Mouse (Mus musculus) MEL (cell line): ENCODE results near the gene Lyrm7. TPM values are rescaled to one million over a fixed set of nuclear protein-coding genes. Genes with fewer than 3 reads are reported as not detected.

Source experiments
- DNase-seq: peaks from one replicate; pipeline ENCODE4 v3.0.0; 2011; ENCODE audit warnings: low read depth, low spot score
- H3K27ac ChIP-seq: 2 replicates; pipeline ENCODE4 v1.5.1; 2012; ENCODE audit warnings: low read depth, mild to moderate bottlenecking, control low read depth, low read length, moderate library complexity; ENCODE audit not compliant: control insufficient read depth
- H3K27me3 ChIP-seq, 2 experiments: fragments of 150-350 bp in 1 of 2; sonication (generic) in 1 of 2; 2 replicates each; pipeline ENCODE4 v1.6.1; 2012; ENCODE audit warnings: low read length in 2 of 2, mild to moderate bottlenecking in 2 of 2, improper control_type of control experiment in 1 of 2, moderate library complexity in 1 of 2; ENCODE audit not compliant: insufficient read depth in 2 of 2, control insufficient read depth in 1 of 2
- H3K36me3 ChIP-seq, 2 experiments: 2 replicates each; pipeline ENCODE4 v1.6.1; 2012 to 2014; ENCODE audit warnings: low read length in 2 of 2, improper control_type of control experiment in 1 of 2, inconsistent platforms in 1 of 2, mild to moderate bottlenecking in 1 of 2; ENCODE audit not compliant: insufficient read depth in 2 of 2, control insufficient read depth in 1 of 2
- H3K4me1 ChIP-seq, 2 experiments: fragments of 150-350 bp in 1 of 2; sonication (generic) in 1 of 2; 2 replicates each; pipeline ENCODE4 v1.6.1; 2012; ENCODE audit warnings: low read length in 2 of 2, improper control_type of control experiment in 1 of 2, mild to moderate bottlenecking in 1 of 2; ENCODE audit not compliant: insufficient read depth in 2 of 2, control insufficient read depth in 1 of 2
- H3K4me3 ChIP-seq, 2 experiments: fragments of 150-350 bp in 1 of 2; sonication (generic) in 1 of 2; 2 replicates each; pipeline ENCODE4 v1.5.1; 2012; ENCODE audit warnings: low read depth in 2 of 2, low read length in 2 of 2, mild to moderate bottlenecking in 2 of 2, moderate library complexity in 2 of 2, control low read depth in 1 of 2, improper control_type of control experiment in 1 of 2; ENCODE audit not compliant: control insufficient read depth in 1 of 2, insufficient read depth in 1 of 2
- H3K79me2 ChIP-seq: 2 replicates; pipeline ENCODE4 v1.6.1; 2012; ENCODE audit warnings: mild to moderate bottlenecking, low read length, moderate library complexity; ENCODE audit not compliant: control insufficient read depth, poor library complexity, insufficient read depth
- H3K9ac ChIP-seq: 2 replicates; pipeline ENCODE4 v1.6.1; 2012; ENCODE audit warnings: low read depth, mild to moderate bottlenecking, control low read depth, low read length, moderate library complexity; ENCODE audit not compliant: control insufficient read depth, poor library complexity, severe bottlenecking
- H3K9me3 ChIP-seq: fragments of 150-350 bp; sonication (generic); replicated peaks from 2 replicates; pipeline ENCODE4 v1.6.1; 2012; ENCODE audit warnings: mild to moderate bottlenecking, low read length, improper control_type of control experiment, moderate library complexity; ENCODE audit not compliant: insufficient read depth
- CHD1 ChIP-seq: IDR thresholded peaks from 2 replicates; pipeline ENCODE4 v1.6.1; 2012; ENCODE audit warnings: low read depth, mild to moderate bottlenecking, inconsistent platforms, low read length, improper control_type of control experiment
- CHD2 ChIP-seq: IDR thresholded peaks from 2 replicates; pipeline ENCODE4 v1.6.1; 2011; ENCODE audit warnings: low read length, improper control_type of control experiment
- CTCF ChIP-seq, 3 experiments: IDR thresholded peaks in 2 of 3; conservative IDR thresholded peaks in 1 of 3; 2 replicates each; pipeline ENCODE4 v1.5.1; 2011 to 2012; ENCODE audit warnings: low read length in 3 of 3, low read depth in 2 of 3, mild to moderate bottlenecking in 2 of 3, improper control_type of control experiment in 1 of 3, inconsistent platforms in 1 of 3, mixed read lengths in 1 of 3, moderate library complexity in 1 of 3; ENCODE audit not compliant: control insufficient read depth in 1 of 3, insufficient read depth in 1 of 3, poor library complexity in 1 of 3, severe bottlenecking in 1 of 3
- E2F4 ChIP-seq: IDR thresholded peaks from 2 replicates; pipeline ENCODE4 v1.6.1; 2011; ENCODE audit warnings: low read depth, low read length, improper control_type of control experiment, borderline replicate concordance
- EP300 ChIP-seq, 2 experiments: IDR thresholded peaks; 2 replicates each; pipeline ENCODE4 v1.6.1; 2011; ENCODE audit warnings: improper control_type of control experiment in 2 of 2, low read length in 2 of 2, low read depth in 1 of 2, mild to moderate bottlenecking in 1 of 2
- GABPA ChIP-seq: IDR thresholded peaks from 2 replicates; pipeline ENCODE4 v1.6.1; 2012; ENCODE audit warnings: low read depth, mild to moderate bottlenecking, inconsistent platforms, low read length, improper control_type of control experiment, moderate library complexity
- GATA1 ChIP-seq: IDR thresholded peaks from 2 replicates; pipeline ENCODE4 v1.6.1; 2011; ENCODE audit warnings: low read depth, low read length, improper control_type of control experiment
- HCFC1 ChIP-seq: IDR thresholded peaks from 2 replicates; pipeline ENCODE4 v1.6.1; 2012; ENCODE audit warnings: low read depth, mild to moderate bottlenecking, inconsistent platforms, low read length, improper control_type of control experiment, moderate library complexity
- JUND ChIP-seq: IDR thresholded peaks from 2 replicates; pipeline ENCODE4 v1.6.1; 2011; ENCODE audit warnings: low read depth, mild to moderate bottlenecking, improper control_type of control experiment, low read length
- KAT2A ChIP-seq: conservative IDR thresholded peaks from 2 replicates; pipeline ENCODE4 v1.6.1; 2012; ENCODE audit warnings: low read depth, low read length, improper control_type of control experiment, inconsistent platforms
- MAFK ChIP-seq: IDR thresholded peaks from 2 replicates; pipeline ENCODE4 v1.6.1; 2011; ENCODE audit warnings: low read depth, mild to moderate bottlenecking, low read length, improper control_type of control experiment, borderline replicate concordance
- MAX ChIP-seq: IDR thresholded peaks from 2 replicates; pipeline ENCODE4 v1.6.1; 2011; ENCODE audit warnings: low read length, improper control_type of control experiment
- MEF2A ChIP-seq: IDR thresholded peaks from 2 replicates; pipeline ENCODE4 v1.6.1; 2014; ENCODE audit warnings: low read depth, mild to moderate bottlenecking, inconsistent platforms, low read length, improper control_type of control experiment; ENCODE audit not compliant: poor library complexity, insufficient replicate concordance, severe bottlenecking; ENCODE audit errors: extremely low read depth
- MXI1 ChIP-seq: IDR thresholded peaks from 2 replicates; pipeline ENCODE4 v1.6.1; 2011; ENCODE audit warnings: mild to moderate bottlenecking, low read depth, low read length, improper control_type of control experiment
- MYB ChIP-seq: IDR thresholded peaks from 2 replicates; pipeline ENCODE4 v1.6.1; 2011; ENCODE audit warnings: mild to moderate bottlenecking, low read depth, low read length, improper control_type of control experiment
- MYC ChIP-seq: IDR thresholded peaks from 2 replicates; pipeline ENCODE4 v1.6.1; 2011; ENCODE audit warnings: low read depth, mild to moderate bottlenecking, low read length, improper control_type of control experiment, moderate library complexity
- NELFE ChIP-seq: IDR thresholded peaks from 2 replicates; pipeline ENCODE4 v1.6.1; 2011; ENCODE audit warnings: low read depth, low read length, improper control_type of control experiment
- POLR2AphosphoS2 ChIP-seq: IDR thresholded peaks from 2 replicates; pipeline ENCODE4 v1.6.1; 2011; ENCODE audit warnings: low read length, improper control_type of control experiment
- POLR2AphosphoS5 ChIP-seq: IDR thresholded peaks from 2 replicates; pipeline ENCODE4 v1.6.1; 2012; ENCODE audit warnings: low read depth, borderline replicate concordance, mild to moderate bottlenecking, inconsistent platforms, low read length, moderate library complexity, mixed read lengths
- RAD21 ChIP-seq: IDR thresholded peaks from 2 replicates; pipeline ENCODE4 v1.6.1; 2011; ENCODE audit warnings: mild to moderate bottlenecking, low read depth, low read length, improper control_type of control experiment
- SIN3A ChIP-seq: IDR thresholded peaks from 2 replicates; pipeline ENCODE4 v1.6.1; 2012; ENCODE audit warnings: low read length, improper control_type of control experiment, inconsistent platforms
- SMC3 ChIP-seq: IDR thresholded peaks from 2 replicates; pipeline ENCODE4 v1.6.1; 2011; ENCODE audit warnings: low read depth, low read length, improper control_type of control experiment
- TAL1 ChIP-seq: IDR thresholded peaks from 2 replicates; pipeline ENCODE4 v1.6.1; 2012; ENCODE audit warnings: mild to moderate bottlenecking, inconsistent platforms, low read length, moderate library complexity, mixed read lengths
- TBP ChIP-seq: IDR thresholded peaks from 2 replicates; pipeline ENCODE4 v1.8.0; 2011; ENCODE audit warnings: low read depth, low read length, improper control_type of control experiment
- UBTF ChIP-seq: IDR thresholded peaks from 2 replicates; pipeline ENCODE4 v1.6.1; 2012; ENCODE audit warnings: low read depth, mild to moderate bottlenecking, inconsistent platforms, low read length, improper control_type of control experiment, moderate library complexity, borderline replicate concordance; ENCODE audit not compliant: insufficient read depth
- USF1 ChIP-seq: IDR thresholded peaks from 2 replicates; pipeline ENCODE4 v1.6.1; 2014; ENCODE audit warnings: low read depth, mild to moderate bottlenecking, inconsistent platforms, low read length, improper control_type of control experiment, moderate library complexity
- USF2 ChIP-seq, 2 experiments: IDR thresholded peaks; 2 replicates each; pipeline ENCODE4 v1.6.1; 2011 to 2012; ENCODE audit warnings: improper control_type of control experiment in 2 of 2, low read length in 2 of 2, borderline replicate concordance in 1 of 2, inconsistent platforms in 1 of 2, low read depth in 1 of 2, mild to moderate bottlenecking in 1 of 2; ENCODE audit not compliant: insufficient read depth in 1 of 2
- ZNF384 ChIP-seq: IDR thresholded peaks from 2 replicates; pipeline ENCODE4 v1.6.1; 2012; ENCODE audit warnings: low read depth, mild to moderate bottlenecking, inconsistent platforms, low read length, improper control_type of control experiment
- polyA plus RNA-seq, 2 experiments: library from polyadenylated mRNA; stranded (reverse) in 1 of 2; unstranded in 1 of 2; fragments of >175 nt in 1 of 2; fragments of >200 nt in 1 of 2; gene quantifications; 2 replicates each; pipeline versions ENCODE4 v1.2.1 to v1.2.4; 2012; ENCODE audit warnings: low replicate concordance in 2 of 2, low read depth in 1 of 2; ENCODE audit not compliant: insufficient read length in 2 of 2, insufficient read depth in 1 of 2, missing spikeins in 1 of 2
- total RNA-seq: library from RNA; depleted of rRNA; stranded (reverse); fragments of 300-350 nt; gene quantifications from 2 replicates; pipeline ENCODE4 v1.2.3, GENCODE M21; 2012

Gene Lyrm7
- total and polyA plus RNA-seq, 3 experiments: 12.3 to 188 (median 20.9) TPM

GRCm38 (mm10) chr11:54784436-54784835, 76.3 kb downstream of the Lyrm7 start:
- Histone ChIP-seq H3K4me1 (peaks cover 6 to 12% of the 10 kb centered on the region in 2 experiments), H3K4me3 (no peak overlapping the region), H3K27ac (no peak overlapping the region), H3K9ac (no peak overlapping the region), H3K27me3 (no peaks in the 10 kb centered on the region), H3K79me2 (peaks cover 18% of the 10 kb centered on the region), H3K9me3 (no peaks in the 10 kb centered on the region), H3K36me3 (peaks cover 0 to 23% of the 10 kb centered on the region in 2 experiments; a peak in 2 of 4 replicates)
- no peak for DNase-seq
- TF ChIP-seq RAD21: no peak
- no peak for TF ChIP-seq POLR2AphosphoS2
- TF ChIP-seq CTCF (IDR thresholded peaks at IDR 0.05 in 2 of 3, conservative IDR thresholded peaks at IDR 0.05 in 1 of 3; ENCODE audit: control insufficient read depth in 1 of 3, insufficient read depth in 1 of 3, low read depth in 2 of 3, low read length in 3 of 3, poor library complexity in 1 of 3, severe bottlenecking in 1 of 3): no peak
- TF ChIP-seq CHD2: no peak
- TF ChIP-seq GABPA: no peak
- no peak for TF ChIP-seq MXI1
- TF ChIP-seq POLR2AphosphoS5: no peak
- TF ChIP-seq SMC3: no peak
- TF ChIP-seq GATA1: no peak
- TF ChIP-seq UBTF: no peak
- TF ChIP-seq MYB: no peak
- no peak for TF ChIP-seq ZNF384
- TF ChIP-seq EP300 (IDR thresholded peaks at IDR 0.05; ENCODE audit: low read depth in 1 of 2, low read length in 2 of 2): no peak
- no peak for TF ChIP-seq MEF2A
- no peak for TF ChIP-seq E2F4
- no peak for TF ChIP-seq JUND
- TF ChIP-seq MYC: no peak
- no peak for TF ChIP-seq HCFC1

DNA sequence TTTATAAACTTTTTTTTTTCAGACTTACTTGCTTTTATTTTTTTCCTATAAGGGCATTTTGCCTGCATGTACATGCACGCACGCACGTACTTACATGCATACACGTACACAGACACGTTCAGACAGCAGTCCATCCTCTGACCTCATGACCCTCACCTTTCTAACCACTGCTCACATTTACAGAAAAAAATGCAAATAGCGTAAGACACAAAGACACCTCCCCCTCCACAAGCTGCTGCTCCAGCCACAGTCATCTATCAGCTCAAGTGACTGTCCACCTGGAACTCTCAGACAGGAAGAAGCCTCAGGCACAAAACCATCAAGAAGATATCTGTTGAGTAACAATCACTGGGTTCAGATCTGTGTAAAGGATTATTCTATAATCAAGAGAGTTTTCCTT, 78.5 kb downstream of the Lyrm7 start:
- Histone ChIP-seq H3K27ac (no peak overlapping the region), H3K9me3 (no peaks in the 10 kb centered on the region), H3K4me3 (no peak overlapping the region), H3K27me3 (no peaks in the 10 kb centered on the region), H3K36me3 (peaks cover 0 to 41% of the 10 kb centered on the region in 2 experiments; a peak in 2 of 4 replicates), H3K79me2 (peaks cover 25% of the 10 kb centered on the region), H3K9ac (no peak overlapping the region), H3K4me1 (peaks cover 17 to 31% of the 10 kb centered on the region in 2 experiments)
- no peak for TF ChIP-seq HCFC1
- TF ChIP-seq USF1: no peak
- TF ChIP-seq USF2 (IDR thresholded peaks at IDR 0.05; ENCODE audit: borderline replicate concordance in 1 of 2, insufficient read depth in 1 of 2, low read depth in 1 of 2, low read length in 2 of 2): no peak
- no peak for TF ChIP-seq RAD21
- TF ChIP-seq MAFK: no peak
- no peak for TF ChIP-seq SIN3A
- TF ChIP-seq TAL1: no peak
- no peak for TF ChIP-seq NELFE
- no peak for TF ChIP-seq TBP
- TF ChIP-seq SMC3: no peak
- no peak for TF ChIP-seq MAX
- no peak for TF ChIP-seq KAT2A
- no peak for TF ChIP-seq JUND
- no peak for TF ChIP-seq CHD1
- TF ChIP-seq CHD2: no peak
- DNase-seq: no peak
